Mouse (Mus musculus): ENCODE data around the gene Lin54. TPM values are rescaled to one million over a fixed set of nuclear protein-coding genes. Genes with fewer than 3 reads are reported as not detected.

Lin54 gene
- polyA plus RNA-seq, 1 experiment: 6.4 TPM

GRCm38 (mm10) chr5:100489340-100489739 is 11.1 kb downstream of the Lin54 start:
- Histone ChIP-seq H3K27me3 (replicated peaks; ENCODE audit: control insufficient read depth, insufficient read depth, low read length) (no peaks in the 10 kb centered on the region), H3K4me3 (ENCODE audit: insufficient read depth, low read depth, low read length) (no peak overlapping the region), H3K36me3 (ENCODE audit: control insufficient read depth, insufficient read depth, low read length) (no peaks in the 10 kb centered on the region), H3K27ac (ENCODE audit: insufficient read depth, low read depth, low read length) (no peak overlapping the region), H3K4me1 (ENCODE audit: control insufficient read depth, insufficient read depth, low read length) (peaks cover 6% of the 10 kb centered on the region; the same call in 1 of the 2 replicates)
- WGBS: 42% methylated on average over 2 of the region's 2 CpGs
- TF ChIP-seq POLR2A (IDR thresholded peaks at IDR 0.05; ENCODE audit: low read depth, low read length) (no peak), CTCF (conservative IDR thresholded peaks at IDR 0.05; ENCODE audit: insufficient read depth, insufficient read length, low read depth, low read length) (no peak)
- DNase-seq: no peak

GRCm38 (mm10) chr5:100488231-100488630 is 12.2 kb downstream of the Lin54 start:
- H3K27me3 ChIP-seq (replicated peaks; ENCODE audit: control insufficient read depth, insufficient read depth, low read length): no peaks in the 10 kb centered on the region
- no peak overlapping the region for H3K27ac ChIP-seq (ENCODE audit: insufficient read depth, low read depth, low read length)
- H3K4me3 ChIP-seq (ENCODE audit: insufficient read depth, low read depth, low read length): no peak overlapping the region
- TF ChIP-seq CTCF (conservative IDR thresholded peaks at IDR 0.05; ENCODE audit: insufficient read depth, insufficient read length, low read depth, low read length) (no peak), POLR2A (IDR thresholded peaks at IDR 0.05; ENCODE audit: low read depth, low read length) (no peak)
- peaks cover 6% of the 10 kb centered on the region; the same call in 1 of the 2 replicates for H3K4me1 ChIP-seq (ENCODE audit: control insufficient read depth, insufficient read depth, low read length)
- 86% methylated on average over 3 of the region's 3 CpGs for WGBS
- DNase-seq: no peak
- H3K36me3 ChIP-seq (ENCODE audit: control insufficient read depth, insufficient read depth, low read length): no peaks in the 10 kb centered on the region

GRCm38 (mm10) chr5:100487120-100487519 is 13.3 kb downstream of the Lin54 start:
- no peak for TF ChIP-seq CTCF (conservative IDR thresholded peaks at IDR 0.05; ENCODE audit: insufficient read depth, insufficient read length, low read depth, low read length)
- TF ChIP-seq POLR2A (IDR thresholded peaks at IDR 0.05; ENCODE audit: low read depth, low read length): no peak
- H3K4me3 ChIP-seq (ENCODE audit: insufficient read depth, low read depth, low read length): no peak overlapping the region
- no peak overlapping the region for H3K27ac ChIP-seq (ENCODE audit: insufficient read depth, low read depth, low read length)
- 84% methylated on average over 2 of the region's 2 CpGs for WGBS
- no peaks in the 10 kb centered on the region for H3K27me3 ChIP-seq (replicated peaks; ENCODE audit: control insufficient read depth, insufficient read depth, low read length)
- no peak for DNase-seq
- peaks cover 6% of the 10 kb centered on the region; the same call in 1 of the 2 replicates for H3K4me1 ChIP-seq (ENCODE audit: control insufficient read depth, insufficient read depth, low read length)
- no peaks in the 10 kb centered on the region for H3K36me3 ChIP-seq (ENCODE audit: control insufficient read depth, insufficient read depth, low read length)

GRCm38 (mm10) chr5:100483569-100483968 is 16.9 kb downstream of the Lin54 start:
- Histone ChIP-seq H3K27me3 (replicated peaks; ENCODE audit: control insufficient read depth, insufficient read depth, low read length) (no peaks in the 10 kb centered on the region), H3K27ac (ENCODE audit: insufficient read depth, low read depth, low read length) (no peak overlapping the region), H3K4me1 (ENCODE audit: control insufficient read depth, insufficient read depth, low read length) (no peaks in the 10 kb centered on the region), H3K4me3 (ENCODE audit: insufficient read depth, low read depth, low read length) (no peak overlapping the region), H3K36me3 (ENCODE audit: control insufficient read depth, insufficient read depth, low read length) (no peaks in the 10 kb centered on the region; the same call in 1 of the 2 replicates)
- DNase-seq: no peak
- TF ChIP-seq POLR2A (IDR thresholded peaks at IDR 0.05; ENCODE audit: low read depth, low read length): no peak
- TF ChIP-seq CTCF (conservative IDR thresholded peaks at IDR 0.05; ENCODE audit: insufficient read depth, insufficient read length, low read depth, low read length): no peak

- WGBS: 78% methylated on average over 9 of the region's 9 CpGs
- Histone ChIP-seq H3K27ac (ENCODE audit: insufficient read depth, low read depth, low read length) (no peak overlapping the region), H3K36me3 (ENCODE audit: control insufficient read depth, insufficient read depth, low read length) (no peaks in the 10 kb centered on the region; the same call in 1 of the 2 replicates), H3K4me1 (ENCODE audit: control insufficient read depth, insufficient read depth, low read length) (no peaks in the 10 kb centered on the region), H3K27me3 (replicated peaks; ENCODE audit: control insufficient read depth, insufficient read depth, low read length) (no peaks in the 10 kb centered on the region), H3K4me3 (ENCODE audit: insufficient read depth, low read depth, low read length) (no peak overlapping the region)
- no peak for DNase-seq
- TF ChIP-seq CTCF (conservative IDR thresholded peaks at IDR 0.05; ENCODE audit: insufficient read depth, insufficient read length, low read depth, low read length) (no peak), POLR2A (IDR thresholded peaks at IDR 0.05; ENCODE audit: low read depth, low read length) (no peak)
These were observed 22.8 kb downstream of the Lin54 start for GRCm38 (mm10) chr5:100477604-100478003.

GRCm38 (mm10) chr5:100476328-100476727 is 24.1 kb downstream of the Lin54 start:
- DNase-seq: no peak
- TF ChIP-seq CTCF (conservative IDR thresholded peaks at IDR 0.05; ENCODE audit: insufficient read depth, insufficient read length, low read depth, low read length) (peak; percentile 27; the same call in 1 of the 2 replicates), POLR2A (IDR thresholded peaks at IDR 0.05; ENCODE audit: low read depth, low read length) (no peak)
- 71% methylated on average over 3 of the region's 3 CpGs for WGBS
- Histone ChIP-seq H3K36me3 (ENCODE audit: control insufficient read depth, insufficient read depth, low read length) (no peaks in the 10 kb centered on the region; the same call in 1 of the 2 replicates), H3K27ac (ENCODE audit: insufficient read depth, low read depth, low read length) (no peak overlapping the region), H3K4me3 (ENCODE audit: insufficient read depth, low read depth, low read length) (no peak overlapping the region), H3K27me3 (replicated peaks; ENCODE audit: control insufficient read depth, insufficient read depth, low read length) (no peaks in the 10 kb centered on the region), H3K4me1 (ENCODE audit: control insufficient read depth, insufficient read depth, low read length) (no peaks in the 10 kb centered on the region)

GRCm38 (mm10) chr5:100467336-100467735 is 33.1 kb downstream of the Lin54 start:
- H3K4me3 ChIP-seq (ENCODE audit: insufficient read depth, low read depth, low read length): no peak overlapping the region
- DNase-seq: no peak
- 92% methylated on average over 7 of the region's 7 CpGs for WGBS
- H3K27me3 ChIP-seq (replicated peaks; ENCODE audit: control insufficient read depth, insufficient read depth, low read length): no peaks in the 10 kb centered on the region
- 0 out of 2 replicates have a peak, but pooled peaks cover 3% of the 10 kb centered on the region for H3K4me1 ChIP-seq (ENCODE audit: control insufficient read depth, insufficient read depth, low read length)
- no peaks in the 10 kb centered on the region for H3K36me3 ChIP-seq (ENCODE audit: control insufficient read depth, insufficient read depth, low read length)
- H3K27ac ChIP-seq (ENCODE audit: insufficient read depth, low read depth, low read length): no peak overlapping the region
- no peak for TF ChIP-seq CTCF (conservative IDR thresholded peaks at IDR 0.05; ENCODE audit: insufficient read depth, insufficient read length, low read depth, low read length)
- TF ChIP-seq POLR2A (IDR thresholded peaks at IDR 0.05; ENCODE audit: low read depth, low read length): no peak
